Mouse (Mus musculus): ENCODE results near the gene Pax3.
A peak's percentile ranks its signal among the peaks of the same experiment; 100 is the strongest.

The Pax3 gene

DNA sequence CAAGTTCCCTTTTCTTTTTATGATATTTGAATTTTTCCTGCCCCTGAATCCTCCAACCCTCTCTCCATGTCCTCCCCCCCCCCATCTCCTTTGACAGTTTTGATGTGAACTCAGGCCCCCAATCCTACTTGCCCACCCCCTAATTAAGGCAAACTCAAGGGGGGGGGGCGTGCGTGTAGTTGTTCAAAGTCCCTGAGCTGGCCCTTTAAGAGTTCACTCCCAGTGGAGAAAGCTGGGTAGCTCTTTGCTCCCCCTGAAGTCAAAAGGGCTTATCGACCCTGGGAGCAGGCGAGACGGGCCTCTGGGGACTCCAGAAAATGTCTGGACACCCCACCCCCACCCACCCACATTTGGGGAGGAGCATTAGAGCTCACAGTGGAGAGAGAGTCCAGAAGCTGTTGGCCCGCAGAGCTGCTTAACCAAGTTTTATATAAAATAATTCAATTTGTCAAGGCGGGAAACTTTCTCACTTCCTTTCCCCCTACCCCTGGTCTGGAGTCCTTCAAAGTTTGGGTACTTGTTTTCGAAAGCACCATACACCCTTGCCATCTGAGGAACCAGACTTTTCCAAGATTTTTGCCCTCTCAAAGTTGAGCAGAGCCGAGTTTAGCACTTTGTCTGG, 1.5 kb upstream of the Pax3 start:
- no peak for DNase-seq (ENCODE audit: low spot score)

DNA sequence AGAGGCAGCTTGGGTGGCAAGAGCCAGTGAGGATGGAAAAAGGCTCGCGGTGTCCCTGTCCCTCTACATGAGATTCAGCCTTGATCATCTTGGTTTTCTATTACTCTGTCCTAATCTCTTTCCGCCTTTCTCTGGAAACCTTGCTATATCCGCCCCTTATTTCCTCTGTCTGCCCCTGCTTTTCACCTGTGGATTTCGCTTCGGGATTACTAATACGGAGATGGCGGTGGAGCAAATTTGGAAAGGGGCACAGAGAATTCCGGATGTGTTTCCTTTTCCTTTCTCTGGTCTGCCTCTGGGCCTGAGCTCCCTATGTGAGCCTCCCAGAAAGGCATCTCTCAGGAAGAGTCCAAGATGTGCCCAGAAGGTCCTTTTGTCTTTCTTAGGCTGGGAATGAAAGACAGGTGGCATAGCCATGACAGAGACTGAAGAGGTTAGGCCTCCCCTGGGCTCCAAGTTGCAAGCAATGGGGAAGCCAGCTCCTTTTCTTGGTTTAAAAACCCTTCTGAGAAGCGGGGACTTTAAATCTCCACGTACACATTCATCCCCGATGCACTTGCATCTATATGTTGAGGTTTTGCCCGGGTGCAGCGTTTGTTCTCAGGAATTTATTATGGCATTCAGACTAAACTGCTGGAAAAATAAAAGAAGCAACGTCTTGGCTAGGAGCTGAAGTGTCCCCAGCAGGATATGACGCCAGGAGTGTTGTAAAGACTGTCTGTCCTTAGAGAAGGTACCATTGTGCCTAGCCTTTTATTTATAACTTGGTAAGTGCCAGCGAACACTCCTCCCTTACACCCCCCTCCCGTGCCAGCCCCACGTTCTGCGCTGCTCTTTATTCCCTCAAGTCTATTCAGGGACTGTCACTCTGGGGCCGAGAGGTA, 659 bp upstream of the Pax3 start:
- DNase-seq (ENCODE audit: low spot score): no peak

DNA sequence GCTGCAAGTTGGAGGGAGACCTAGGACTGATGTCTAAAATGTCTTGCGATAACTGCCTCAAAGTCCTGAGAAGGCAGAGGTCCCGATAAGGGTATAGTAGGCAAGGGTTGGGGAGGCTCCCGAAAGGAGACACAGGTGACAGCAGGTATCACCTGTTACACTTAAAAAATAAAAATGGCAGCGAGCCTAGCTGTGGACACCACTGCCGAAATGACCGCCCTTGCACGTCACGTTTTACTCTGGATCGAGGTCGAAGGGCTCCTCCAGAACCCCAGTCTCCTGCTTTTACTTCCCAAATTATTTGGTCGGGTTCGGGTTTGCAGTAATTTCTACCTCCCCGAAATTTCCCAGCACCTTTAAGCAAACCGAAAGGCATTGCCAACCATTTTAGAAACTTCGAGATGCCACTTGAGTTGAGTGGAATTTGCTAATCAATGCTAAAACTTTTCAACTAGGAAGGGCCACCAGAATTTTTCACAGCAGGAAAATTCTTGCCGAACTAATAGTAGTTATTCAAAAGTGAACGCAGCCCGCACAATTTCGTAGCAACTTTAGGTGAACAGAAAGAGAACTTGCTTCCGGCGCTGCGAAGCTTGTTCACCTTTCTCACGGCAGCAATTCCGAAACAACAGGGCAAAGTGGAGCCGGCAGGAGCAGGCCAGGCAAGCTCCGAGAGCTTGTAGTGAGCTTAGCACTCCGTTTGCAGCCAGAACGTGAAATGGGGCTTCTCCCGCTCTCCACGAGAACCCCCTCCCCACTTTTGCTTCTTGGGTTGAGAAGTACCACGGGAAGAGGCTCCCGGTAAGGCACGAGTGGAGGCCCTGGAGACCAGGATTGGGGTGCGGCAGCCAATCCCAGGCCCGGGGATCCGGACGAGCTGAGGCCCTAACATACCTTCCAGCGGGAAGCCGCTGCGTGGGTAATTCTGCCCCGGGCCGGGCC, 892 bp downstream of the Pax3 start:
- peak; percentile 48 for DNase-seq (ENCODE audit: low spot score)

DNA sequence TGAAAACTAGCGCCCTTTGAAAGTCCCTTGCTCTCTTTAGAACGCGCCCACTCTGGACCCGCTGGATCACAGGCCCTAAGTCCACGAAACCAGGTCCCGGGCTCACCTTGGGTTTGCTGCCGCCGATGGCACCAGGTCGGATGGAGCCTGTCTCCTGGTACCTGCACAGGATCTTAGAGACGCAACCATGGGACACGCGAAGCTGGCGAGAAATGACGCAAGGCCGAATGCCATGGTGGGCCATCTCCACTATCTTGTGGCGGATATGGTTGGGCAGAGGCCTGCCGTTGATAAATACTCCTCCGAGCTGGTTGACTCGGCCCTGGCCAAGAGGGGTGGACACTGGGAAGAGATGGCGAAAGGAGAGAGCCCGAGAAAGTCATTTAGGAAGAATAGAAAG, 1.8 kb downstream of the Pax3 start:
- DNase-seq (ENCODE audit: low spot score): no peak

DNA sequence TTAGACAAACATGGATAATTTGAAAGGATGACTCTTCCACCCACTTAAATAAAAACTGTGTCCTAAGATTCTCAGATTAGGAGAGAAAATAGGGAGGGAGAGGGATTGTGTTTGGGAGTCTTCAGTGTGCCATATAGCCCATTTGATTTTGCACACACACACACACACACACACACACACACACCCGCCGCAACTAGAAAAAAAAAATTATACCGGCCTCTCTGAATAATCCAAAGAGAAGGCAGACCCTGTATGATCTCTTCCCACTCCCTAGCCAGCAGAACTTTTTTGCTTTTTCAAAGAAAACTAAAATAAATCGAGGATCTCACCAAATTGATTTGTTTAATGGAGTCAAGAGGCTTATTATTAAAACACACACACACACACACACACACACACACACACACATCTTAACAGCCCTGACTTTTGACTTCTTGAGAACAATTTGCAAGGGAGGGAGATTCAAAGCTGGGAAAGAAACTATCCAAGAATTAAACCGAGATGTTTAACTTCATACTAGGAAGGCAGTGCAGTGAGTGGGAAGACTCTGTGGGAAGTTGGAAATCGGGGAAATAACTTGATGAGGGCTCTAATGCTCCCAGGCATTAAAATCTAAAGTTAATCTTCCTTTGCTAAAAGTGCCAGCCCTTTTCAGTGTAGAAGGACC, 2.4 kb downstream of the Pax3 start:
- DNase-seq (ENCODE audit: low spot score): no peak

DNA sequence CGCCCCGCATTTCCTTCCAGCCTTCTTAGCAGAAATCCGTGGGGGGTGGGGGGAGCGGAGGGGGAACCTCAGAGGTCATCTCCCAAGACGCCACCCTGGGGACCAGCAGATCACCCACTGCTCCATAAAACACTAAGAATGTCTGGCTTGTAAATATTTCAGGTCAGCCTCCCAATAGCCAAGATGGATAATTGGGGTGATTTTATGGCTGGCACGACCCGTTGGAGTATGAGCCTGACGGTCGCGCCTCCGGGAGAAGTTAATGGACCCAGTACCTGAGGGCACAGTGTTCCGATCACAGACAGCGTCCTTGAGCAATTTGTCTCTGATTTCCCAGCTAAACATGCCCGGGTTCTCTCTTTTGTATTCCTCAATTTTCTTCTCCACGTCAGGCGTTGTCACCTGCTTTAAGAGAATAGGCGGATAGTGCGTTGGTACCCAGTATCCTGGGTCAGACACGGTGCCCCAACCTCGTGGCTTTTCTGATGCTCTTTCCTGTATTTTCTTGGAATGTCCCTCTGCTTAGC, 3.4 kb downstream of the Pax3 start:
- DNase-seq (ENCODE audit: low spot score): peak; percentile 5

DNA sequence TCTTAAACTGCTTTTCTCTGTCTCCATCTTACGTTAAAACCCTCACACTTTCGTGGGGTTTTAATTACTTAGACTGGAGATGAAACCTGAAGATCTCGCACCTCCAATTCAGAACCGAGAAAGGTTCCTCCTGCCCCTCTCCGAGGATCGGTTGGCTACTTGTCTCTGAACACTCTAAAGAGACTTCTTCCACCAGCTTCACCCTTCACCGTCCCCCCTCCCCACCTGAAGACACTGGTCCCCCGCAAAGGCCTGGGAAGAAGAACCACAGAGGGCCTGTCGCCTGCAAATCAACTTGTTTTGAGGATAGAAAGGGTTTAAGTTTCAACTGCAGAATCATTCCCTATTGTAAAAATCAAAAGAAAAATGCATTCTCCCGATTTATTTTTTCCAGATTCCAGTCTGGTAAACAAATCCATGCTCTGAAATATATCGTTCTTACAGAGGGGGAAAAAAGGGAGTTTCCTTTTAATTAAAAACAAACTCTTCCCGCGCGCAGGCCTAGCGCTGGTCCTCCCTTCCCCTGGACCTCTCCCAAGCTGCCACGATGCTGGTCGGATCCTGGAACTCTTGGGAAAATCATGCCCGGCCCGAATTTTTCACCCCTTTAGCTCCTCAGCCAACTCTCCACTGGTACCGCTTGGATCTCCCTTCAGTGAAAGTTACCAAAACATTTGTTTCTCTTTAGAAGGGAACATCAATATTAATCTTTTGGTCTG, 4.0 kb downstream of the Pax3 start:
- no peak for DNase-seq (ENCODE audit: low spot score)

DNA sequence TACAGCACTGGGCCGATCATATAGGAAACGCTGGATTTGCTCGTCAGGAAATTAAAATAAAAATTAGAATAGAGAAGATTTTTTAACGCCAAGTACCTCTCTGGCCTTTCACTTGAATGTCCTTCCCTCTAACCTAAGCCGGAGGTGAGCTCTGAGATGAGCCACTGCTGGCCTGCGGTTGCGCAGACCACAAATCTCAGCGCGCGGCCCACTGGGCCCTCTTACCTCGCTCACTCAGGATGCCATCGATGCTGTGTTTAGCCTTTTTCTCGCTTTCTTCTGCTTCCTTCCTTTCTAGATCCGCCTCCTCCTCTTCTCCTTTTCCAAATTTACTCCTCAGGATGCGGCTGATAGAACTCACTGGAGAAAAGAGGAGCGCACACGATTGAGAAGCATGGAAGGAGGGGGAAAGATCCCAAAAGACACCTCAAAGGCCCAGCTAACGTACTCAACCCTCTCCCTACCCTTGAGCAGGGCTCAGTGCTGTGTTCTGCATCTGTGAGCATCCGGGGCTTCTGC, 4.7 kb downstream of the Pax3 start:
- peak; percentile 2 for DNase-seq (ENCODE audit: low spot score)

DNA sequence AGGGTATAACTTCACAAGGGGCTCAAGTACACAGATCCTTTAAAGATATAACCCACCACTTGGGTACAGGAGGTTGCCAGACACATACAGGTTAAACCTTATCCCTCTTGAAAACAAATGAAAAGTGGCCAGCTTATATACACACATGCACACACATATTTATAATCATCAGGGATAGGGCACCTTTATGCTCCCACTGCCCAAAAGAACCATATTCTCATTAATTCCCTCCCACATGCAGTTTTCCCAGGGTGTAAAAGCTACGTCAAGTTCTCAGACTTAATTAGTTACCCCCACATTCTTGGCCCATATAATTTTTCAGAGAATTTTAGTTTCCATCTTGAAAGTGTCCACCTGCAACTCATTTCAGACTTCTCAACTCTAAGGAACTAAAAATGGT, 5.2 kb downstream of the Pax3 start:
- no peak for DNase-seq (ENCODE audit: low spot score)

DNA sequence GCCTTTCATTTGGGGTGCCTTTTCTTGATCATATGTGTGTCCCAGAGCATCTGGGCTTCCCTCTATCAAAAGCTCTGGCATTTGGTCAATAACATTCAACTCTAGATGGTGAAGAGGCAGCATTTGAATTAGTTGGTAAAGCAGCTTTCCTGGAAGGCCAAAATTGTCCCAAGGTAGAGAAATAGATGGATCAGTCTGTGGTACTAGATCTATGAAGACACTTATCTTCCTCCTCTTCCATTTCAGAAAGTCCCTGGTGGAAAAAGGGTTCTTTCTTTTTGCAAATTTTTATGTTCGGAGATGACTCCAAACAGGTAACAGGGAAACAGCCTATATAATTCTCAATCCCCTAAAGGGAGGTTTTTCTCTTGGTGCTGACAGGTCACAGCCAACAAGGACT, 5.6 kb downstream of the Pax3 start:
- no peak for DNase-seq (ENCODE audit: low spot score)

DNA sequence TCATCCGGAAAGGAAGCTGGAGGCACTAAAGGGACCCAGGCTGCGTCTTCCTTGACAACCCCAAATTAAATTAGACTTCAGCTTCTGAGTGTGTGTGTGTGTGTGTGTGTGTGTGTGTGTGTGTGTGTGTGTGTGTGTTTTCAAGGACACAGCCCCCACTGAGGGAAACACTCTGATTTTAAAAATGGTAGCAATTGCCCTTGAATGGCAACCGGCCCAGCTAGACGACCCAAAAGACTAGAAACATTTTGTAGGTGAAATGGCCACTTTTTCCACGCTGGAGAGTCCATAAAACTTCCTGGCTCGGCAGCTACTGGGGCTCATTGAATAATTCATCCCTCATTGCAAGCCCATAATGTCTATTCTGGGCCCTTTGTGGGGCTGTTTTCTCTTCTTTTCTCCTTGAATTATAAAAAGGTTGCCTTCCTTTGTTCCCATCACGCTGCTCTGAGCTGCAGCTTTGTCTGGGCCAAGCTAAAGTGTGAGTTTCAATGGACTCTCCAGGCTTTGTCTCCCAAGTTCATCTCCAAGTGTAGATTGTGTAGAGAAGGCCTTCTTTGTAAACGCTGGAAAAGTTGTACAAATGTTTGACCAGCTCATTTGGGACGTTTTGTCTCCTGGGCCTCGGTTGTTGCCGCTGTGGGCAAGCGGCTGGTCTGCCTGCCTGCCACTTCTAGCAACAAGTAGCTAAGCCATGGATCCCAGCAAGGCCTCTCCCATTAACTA, 6.4 kb downstream of the Pax3 start:
- peak; percentile 3 for DNase-seq (ENCODE audit: low spot score)

DNA sequence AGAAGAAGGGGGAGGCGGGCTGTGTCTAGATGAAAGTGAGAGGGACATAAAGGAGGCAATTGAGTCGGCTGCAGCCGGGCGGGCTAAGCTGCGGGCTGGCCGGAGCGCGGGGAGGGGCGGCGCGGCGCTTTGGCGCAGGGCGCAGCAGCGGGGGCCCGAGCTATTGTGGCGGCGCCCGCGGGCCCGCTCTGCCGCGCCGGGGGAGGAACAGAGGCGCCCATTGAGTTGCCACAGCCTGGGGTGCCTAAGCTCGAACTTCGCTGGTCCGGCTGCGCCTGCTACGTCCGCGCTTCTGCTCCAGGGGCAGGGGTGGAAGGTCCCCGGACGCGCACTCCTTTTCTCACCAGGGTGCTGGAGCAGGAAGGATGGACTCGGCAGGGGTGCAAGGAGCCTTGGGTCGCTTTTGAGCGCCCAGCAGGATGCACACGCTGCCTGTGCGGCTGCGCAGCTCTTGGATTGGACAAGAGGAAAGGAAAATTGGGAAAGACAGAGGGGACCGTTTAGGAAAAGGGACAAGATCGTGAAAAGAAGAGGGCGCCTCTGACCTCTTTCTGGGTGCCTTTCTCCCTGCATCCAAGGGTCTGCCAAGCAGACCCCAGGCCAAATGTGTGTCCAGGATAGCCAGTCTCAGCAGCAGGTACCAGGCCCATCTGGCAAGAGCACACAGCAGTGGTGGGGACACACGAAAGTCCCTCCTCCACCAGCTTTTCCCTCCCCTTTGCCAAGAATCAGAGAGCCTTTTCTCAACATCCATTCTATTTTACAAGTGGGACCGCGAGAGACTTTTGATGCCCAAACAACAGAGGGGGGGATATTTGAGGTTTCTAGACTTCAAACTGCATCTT, 7.2 kb downstream of the Pax3 start:
- DNase-seq (ENCODE audit: low spot score): peak; percentile 18

DNA sequence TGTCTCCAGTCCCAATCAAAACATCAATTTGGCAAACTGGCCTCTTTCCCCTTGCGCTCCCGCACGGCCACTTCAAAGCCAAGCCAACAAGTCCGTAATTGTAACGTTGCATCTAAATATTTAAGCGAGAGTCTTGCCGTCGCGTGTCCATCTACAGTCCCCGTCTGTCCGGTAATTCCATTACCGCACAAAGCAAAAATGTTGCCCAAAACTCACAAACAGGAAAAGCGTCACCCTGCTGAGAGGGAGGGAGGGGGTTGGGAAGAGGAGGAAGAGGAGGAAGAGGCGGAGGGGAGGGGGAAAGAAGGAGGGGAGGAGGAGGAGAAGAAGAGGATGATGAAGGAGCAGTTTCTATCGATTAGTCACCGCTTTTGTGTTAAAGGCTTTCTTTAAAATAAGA, 7.9 kb downstream of the Pax3 start:
- peak; percentile 11 for DNase-seq (ENCODE audit: low spot score)

DNA sequence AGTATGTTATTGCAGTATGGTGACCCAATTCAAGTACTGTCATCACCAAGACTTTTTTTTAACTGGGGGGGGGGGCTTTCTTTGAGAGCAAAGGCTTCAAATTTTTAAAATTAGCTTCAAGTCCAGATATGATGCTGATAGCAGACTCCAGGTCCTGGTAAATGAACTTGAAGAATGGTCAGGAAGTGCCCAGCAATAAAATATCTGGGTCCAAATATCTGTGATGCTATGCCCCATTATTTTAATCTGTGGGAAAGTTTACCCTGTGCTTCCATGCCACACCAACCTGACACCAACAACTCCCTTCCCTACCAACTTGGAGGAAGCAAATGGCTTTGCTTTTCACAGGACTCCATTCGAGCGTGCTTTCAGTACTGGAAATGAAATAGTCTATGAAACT, 8.6 kb downstream of the Pax3 start:
- DNase-seq (ENCODE audit: low spot score): no peak

DNA sequence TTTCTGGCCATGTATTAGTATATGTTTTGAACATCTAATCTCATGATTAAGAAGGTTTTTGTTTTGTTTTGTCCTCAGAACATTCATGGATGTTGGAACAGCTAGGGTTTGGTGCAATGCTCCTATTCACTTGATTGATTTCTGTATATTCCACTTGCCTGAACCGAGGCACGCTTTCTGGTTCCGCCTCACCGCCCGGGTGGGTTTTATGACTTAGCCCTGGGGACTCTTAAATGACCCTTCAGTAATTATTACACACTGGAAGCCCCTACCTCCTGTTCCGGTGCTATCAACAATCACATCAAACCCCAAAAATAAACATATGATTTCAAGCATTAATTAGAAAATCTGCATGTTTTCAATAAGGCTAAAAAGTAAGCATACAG, 9.2 kb downstream of the Pax3 start:
- peak; percentile 7 for DNase-seq (ENCODE audit: low spot score)

DNA sequence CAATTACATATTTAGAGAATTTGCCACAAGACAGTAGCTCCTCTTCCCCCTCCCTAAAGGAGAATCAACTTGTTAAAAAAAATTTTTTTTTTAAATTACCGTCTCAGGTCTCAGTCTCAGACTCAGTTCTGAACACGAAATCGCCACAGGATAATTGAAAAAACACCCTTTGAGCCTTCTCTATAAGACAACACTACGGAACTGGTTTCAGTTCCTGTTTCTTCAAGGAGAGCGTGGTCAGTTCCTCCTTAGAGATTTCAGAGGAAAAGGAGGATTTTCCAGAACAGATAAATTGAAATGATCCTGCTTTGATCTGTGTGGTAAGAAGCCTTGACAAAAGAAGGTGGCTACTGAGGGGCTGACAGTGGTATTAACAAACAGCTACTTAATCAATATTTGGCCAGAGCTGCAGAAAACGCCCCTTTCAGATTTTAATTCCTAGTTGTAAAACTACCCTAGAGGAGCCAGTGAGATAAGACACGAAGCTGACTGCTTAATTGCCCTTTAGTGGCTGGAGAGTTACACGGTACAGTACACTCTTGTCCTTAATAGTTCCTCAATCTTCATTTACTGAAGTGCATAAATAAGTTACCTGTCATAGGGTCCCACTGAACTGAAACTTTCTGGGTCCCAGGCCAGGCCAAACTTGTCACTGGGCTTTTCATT, 9.7 kb downstream of the Pax3 start:
- DNase-seq (ENCODE audit: low spot score): no peak

DNA sequence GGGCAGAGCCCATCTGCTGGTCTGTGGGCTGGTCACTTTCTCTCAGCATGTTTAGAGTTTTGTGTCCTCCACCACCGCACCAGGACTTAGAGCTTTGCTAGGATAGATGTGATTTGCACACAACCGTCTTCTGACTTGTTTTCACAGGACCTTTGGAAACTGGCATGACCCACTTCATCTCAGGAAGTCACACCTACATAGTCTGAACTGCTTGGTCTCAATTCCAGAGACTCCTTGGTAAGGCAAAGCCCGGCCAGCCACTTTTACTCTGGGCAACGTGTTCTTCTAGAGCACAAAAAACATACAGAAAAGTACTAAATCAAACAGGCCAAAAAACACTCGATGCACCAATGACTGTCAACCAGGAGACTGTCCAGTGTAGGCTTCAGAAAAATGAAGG, 14.0 kb downstream of the Pax3 start:
- DNase-seq (ENCODE audit: low spot score): no peak

DNA sequence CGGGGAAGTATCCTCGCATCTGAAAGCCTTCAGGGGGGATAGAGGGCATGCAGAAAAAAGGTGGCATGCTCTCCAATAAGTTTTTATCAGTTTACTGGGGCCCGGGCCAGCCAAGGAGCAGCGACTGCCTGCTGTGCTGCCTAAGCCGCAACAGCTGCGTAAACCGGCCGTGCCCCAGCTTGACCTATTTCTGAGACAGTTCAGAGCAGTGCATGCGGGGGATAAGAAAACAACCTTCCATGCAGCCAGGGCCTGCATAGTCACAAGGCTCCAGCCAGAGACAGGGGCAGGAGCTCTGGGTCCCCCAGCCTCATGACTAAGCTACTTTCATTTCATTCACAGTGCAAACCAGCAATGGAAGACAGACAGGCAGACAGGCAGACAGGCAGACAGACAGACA, 15.1 kb downstream of the Pax3 start:
- DNase-seq (ENCODE audit: low spot score): peak; percentile 10

DNA sequence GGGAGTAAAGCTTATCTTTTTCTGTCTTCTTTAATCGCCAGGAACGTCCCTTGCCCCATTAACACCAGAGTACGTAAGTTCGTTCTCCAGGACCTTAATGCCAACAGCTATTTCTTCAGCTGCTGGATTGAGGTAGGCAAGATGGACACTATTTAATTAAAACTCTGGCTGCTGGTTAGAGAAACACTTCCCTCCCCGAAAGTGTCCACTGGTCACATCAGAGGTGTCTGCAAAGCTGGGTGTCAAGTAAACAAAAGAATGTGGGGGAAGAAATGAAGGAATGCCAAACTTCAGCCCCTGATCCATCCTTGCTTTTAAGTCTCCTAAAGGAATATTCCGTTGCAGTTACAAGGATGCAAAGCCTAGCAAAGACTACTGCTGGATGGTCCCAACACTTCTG, 24.6 kb downstream of the Pax3 start:
- no peak for DNase-seq (ENCODE audit: low spot score)

Data from yolk sac, embryonic 10.5 days (tissue).